Comparison of ENCODE assay signal across 8 mouse cellular contexts in genomic region chr10:127177719-127178118, GRCm38 (mm10). TPM values are rescaled to one million over a fixed set of nuclear protein-coding genes. Genes with fewer than 3 reads are reported as not detected.
A peak's percentile ranks its signal among the peaks of the same experiment; 100 is the strongest.
DNase-seq lines count a peak whose midpoint lies in the region; ATAC-seq and TF ChIP-seq lines count a peak whose summit lies in the region.

No protein-coding gene starts in this region.

- H3K36me3 ChIP-seq in forebrain, postnatal 0 days (ENCODE audit: insufficient read depth), result no peaks in the 10 kb centered on the region

- H3K4me2 ChIP-seq in forebrain, postnatal 0 days (ENCODE audit: low read depth), result peak overlapping the region; percentile 52

- peak; percentile 87 for ATAC-seq in forebrain, postnatal 0 days
- ATAC-seq in hematopoietic stem cell, adult 5-6 weeks (replicated peaks in 1 of 2; ENCODE audit: insufficient read depth in 1 of 2, low FRiP score in 2 of 2, low TSS enrichment in 1 of 2, low read depth in 1 of 2, poor library complexity in 2 of 2, severe bottlenecking in 2 of 2), result peak; percentile 43 to 63; a peak in 2 of 4 replicates

- peaks cover 40% of the 10 kb centered on the region for H3K27me3 ChIP-seq in forebrain, postnatal 0 days (ENCODE audit: insufficient read depth, low read length)

- H3K4me1 ChIP-seq in forebrain, postnatal 0 days (ENCODE audit: insufficient read depth), result peaks cover 7% of the 10 kb centered on the region

- H3K4me3 ChIP-seq in forebrain, postnatal 0 days (ENCODE audit: low read depth, low read length), result peak overlapping the region; percentile 25; the same call in 1 of the 2 replicates

- no peaks in the 10 kb centered on the region for H3K9me3 ChIP-seq in forebrain, postnatal 0 days (ENCODE audit: low read length)

- H3K9ac ChIP-seq in forebrain, postnatal 0 days, result 0 out of 2 replicates have a peak overlapping the region, but pooled peaks have one; percentile 14

- H3K27ac ChIP-seq in forebrain, postnatal 0 days (ENCODE audit: low read depth, low read length), result no peak overlapping the region

- under 1% methylated on average over 23 of the region's 23 CpGs for whole genome bisulfite sequencing in forebrain, postnatal 0 days

- peak; percentile 81 for DNase-seq in gastrocnemius, adult 18-20 months (ENCODE audit: low spot score)
- DNase-seq in gastrocnemius, postnatal 25 days, result no peak
- peak; percentile 86 for DNase-seq in cerebellum, adult 9-10 months
- DNase-seq in forebrain, postnatal 0 days, result peak; percentile 94
- peak; percentile 85 to 87 for DNase-seq in layer of hippocampus, postnatal 10 days (ENCODE audit: low spot score in 2 of 2)
- peak; percentile 88 for DNase-seq in lung, postnatal 10 days
- peak; percentile 92 for DNase-seq in retina, postnatal 1 day

- peak; percentile 91 for TF ChIP-seq CTCF in forebrain, postnatal 0 days (IDR thresholded peaks at IDR 0.05; ENCODE audit: low read depth)

RNA-seq across cellular contexts. Expression of gene Slc26a10, which starts 2.7 kb away (rescaled TPM):
- 1 to 10 TPM; 1.6 to 2.9 TPM for total RNA-seq in gastrocnemius, adult 18-20 months (2021)
- 1 to 10 TPM; 3.3 to 6.5 TPM for total RNA-seq in gastrocnemius, postnatal 25 days (2021)
- 0.10 TPM in 1 of 2 replicates, not detected in the other for total RNA-seq in forebrain, postnatal 0 days (2014; rRNA removed)
- 0.80 and 1.1 TPM in 2 replicates for polyA plus RNA-seq in forebrain, postnatal 0 days (2015; fragmentation: Nextera tagmentation; extraction: Ambion mirVana)
- 0.30 and 0.50 TPM in 2 replicates for total RNA-seq in hematopoietic stem cell, adult 5-6 weeks (2017)
- 1 to 10 TPM; 2.0 to 2.6 TPM for total RNA-seq in layer of hippocampus, postnatal 10 days (2021)

RNA-seq across cellular contexts. Expression of gene Arhgef25, which starts 12.2 kb away (rescaled TPM):
- 1 to 10 TPM; 7.4 to 9.5 TPM for total RNA-seq in gastrocnemius, adult 18-20 months (2021)
- total RNA-seq in gastrocnemius, postnatal 25 days (2021), result 1 to 10 TPM; 8.7 to 9.3 TPM
- total RNA-seq in forebrain, postnatal 0 days (2014; rRNA removed), result 45.4 and 61.3 TPM in 2 replicates
- 14.8 and 16.9 TPM in 2 replicates for polyA plus RNA-seq in forebrain, postnatal 0 days (2015; fragmentation: Nextera tagmentation; extraction: Ambion mirVana)
- total RNA-seq in hematopoietic stem cell, adult 5-6 weeks (2017), result 8.7 and 18.4 TPM in 2 replicates
- 100 to 1,000 TPM; 125 to 132 TPM for total RNA-seq in layer of hippocampus, postnatal 10 days (2021)

RNA-seq across cellular contexts. Expression of gene B4galnt1, which starts 12.7 kb away (rescaled TPM):
- under 1 TPM; 0.39 to 0.93 TPM for total RNA-seq in gastrocnemius, adult 18-20 months (2021)
- total RNA-seq in gastrocnemius, postnatal 25 days (2021), result under 1 TPM; 0.78 to 1.00 TPM
- 87.9 and 94.4 TPM in 2 replicates for total RNA-seq in forebrain, postnatal 0 days (2014; rRNA removed)
- polyA plus RNA-seq in forebrain, postnatal 0 days (2015; fragmentation: Nextera tagmentation; extraction: Ambion mirVana), result 87.3 and 87.8 TPM in 2 replicates
- 43.3 and 48.6 TPM in 2 replicates for total RNA-seq in hematopoietic stem cell, adult 5-6 weeks (2017)
- 100 to 1,000 TPM; 107 to 116 TPM for total RNA-seq in layer of hippocampus, postnatal 10 days (2021)

RNA-seq across cellular contexts. Expression of gene Dtx3, which starts 17.8 kb away (rescaled TPM):
- total RNA-seq in gastrocnemius, adult 18-20 months (2021), result 10 to 100 TPM; 20.0 to 27.3 TPM
- total RNA-seq in gastrocnemius, postnatal 25 days (2021), result 10 to 100 TPM; 18.9 to 19.6 TPM
- 198 and 245 TPM in 2 replicates for total RNA-seq in forebrain, postnatal 0 days (2014; rRNA removed)
- 175 and 178 TPM in 2 replicates for polyA plus RNA-seq in forebrain, postnatal 0 days (2015; fragmentation: Nextera tagmentation; extraction: Ambion mirVana)
- total RNA-seq in hematopoietic stem cell, adult 5-6 weeks (2017), result 56.2 and 56.8 TPM in 2 replicates
- total RNA-seq in layer of hippocampus, postnatal 10 days (2021), result 100 to 1,000 TPM; 187 to 203 TPM

RNA-seq across cellular contexts. Expression of gene Pip4k2c, which starts 33.7 kb away (rescaled TPM):
- 1 to 10 TPM; 7.4 to 8.2 TPM for total RNA-seq in gastrocnemius, adult 18-20 months (2021)
- total RNA-seq in gastrocnemius, postnatal 25 days (2021), result 1 to 10 TPM; 4.7 to 6.9 TPM
- 21.5 and 23.3 TPM in 2 replicates for total RNA-seq in forebrain, postnatal 0 days (2014; rRNA removed)
- polyA plus RNA-seq in forebrain, postnatal 0 days (2015; fragmentation: Nextera tagmentation; extraction: Ambion mirVana), result 17.8 and 20.1 TPM in 2 replicates
- 14.8 and 19.7 TPM in 2 replicates for total RNA-seq in hematopoietic stem cell, adult 5-6 weeks (2017)
- 10 to 100 TPM; 38.3 to 38.4 TPM for total RNA-seq in layer of hippocampus, postnatal 10 days (2021)

Comparison
In these comparisons a context has a peak if more than half of its experiments do, and no peak if none do; other contexts are left out.
1. RNA of gene B4galnt1, which starts 12.7 kb away (total RNA-seq): 107 to 116 TPM in layer of hippocampus, postnatal 10 days, 87.9 to 94.4 TPM in forebrain, postnatal 0 days and 43.3 to 48.6 TPM in hematopoietic stem cell, adult 5-6 weeks; 0.78 to 1.00 TPM in gastrocnemius, postnatal 25 days and 0.39 to 0.93 TPM in gastrocnemius, adult 18-20 months; every median in the first group is over 10 times any median in the second.